Mouse (Mus musculus) hindbrain, embryonic 14.5 days (tissue): ENCODE measurements around the gene Gm28557. TPM values are rescaled to one million over a fixed set of nuclear protein-coding genes. Genes with fewer than 3 reads are reported as not detected.
A peak's percentile ranks its signal among the peaks of the same experiment; 100 is the strongest.
"Not testable (repeated sequence)": the region's sequence is repeated elsewhere in the genome, so short reads cannot be mapped to it uniquely, and the experiment has no call there.

Experiments used
- ATAC-seq: fragments of 200-750 bp; cut with Nextera tagmentation; 2 replicates; pipeline ENCODE4 v1.8.0; 2017; ENCODE audit warnings: moderate number of reproducible peaks, mild to moderate bottlenecking, moderate TSS enrichment, moderate library complexity; ENCODE audit not compliant: low FRiP score
- DNase-seq: peaks from one replicate; pipeline ENCODE4 v3.0.0-alpha.2; 2015; ENCODE audit warnings: low spot score
- H3K27ac ChIP-seq: fragments of 300-500 bp; sonication (generic); 2 replicates; pipeline ENCODE4 v1.5.1; 2014; ENCODE audit warnings: mild to moderate bottlenecking, moderate library complexity
- H3K27me3 ChIP-seq: fragments of 300-500 bp; sonication (generic); 2 replicates; pipeline ENCODE4 v1.6.1; 2014; ENCODE audit warnings: mild to moderate bottlenecking, low read length, mixed read lengths; ENCODE audit not compliant: control insufficient read depth, insufficient read depth
- H3K36me3 ChIP-seq: fragments of 300-500 bp; sonication (generic); replicated peaks from 2 replicates; pipeline ENCODE4 v1.6.1; 2014; ENCODE audit not compliant: control insufficient read depth, insufficient read depth
- H3K4me1 ChIP-seq: fragments of 300-500 bp; sonication (generic); replicated peaks from 2 replicates; pipeline ENCODE4 v1.6.1; 2014; ENCODE audit warnings: antibody characterized with exemption, low read length, mixed read lengths; ENCODE audit not compliant: control insufficient read depth, insufficient read depth
- H3K4me2 ChIP-seq: fragments of 300-500 bp; sonication (generic); replicated peaks from 2 replicates; pipeline ENCODE4 v1.6.1; 2014; ENCODE audit warnings: mild to moderate bottlenecking, moderate library complexity
- H3K4me3 ChIP-seq: fragments of 300-500 bp; sonication (generic); replicated peaks from 2 replicates; pipeline ENCODE4 v1.5.1; 2014; ENCODE audit warnings: mild to moderate bottlenecking, low read length
- H3K9ac ChIP-seq: fragments of 300-500 bp; sonication (generic); 2 replicates; pipeline ENCODE4 v1.6.1; 2014
- H3K9me3 ChIP-seq: fragments of 300-500 bp; sonication (generic); 2 replicates; pipeline ENCODE4 v1.6.1; 2016; ENCODE audit warnings: low read length; ENCODE audit not compliant: control insufficient read depth
- WGBS: fragments of 180-500 bp; shearing (Covaris S2); extraction: QIAGEN DNeasy Blood & Tissue Kit; methylation state at CpG from one replicate; pipeline ENCODE4 v1.1.7; 2014; 5-methylcytosine and 5-hydroxymethylcytosine counted together
- polyA plus RNA-seq: library from polyadenylated mRNA; unstranded; fragments of >200 nt; fragmentation: Nextera tagmentation; extraction: Ambion mirVana; gene quantifications from 2 replicates; pipeline ENCODE4 v1.2.1, GENCODE M21; 2014

Gene Gm28557
- 1.8 and 2.4 TPM in 2 replicates for polyA plus RNA-seq

DNA sequence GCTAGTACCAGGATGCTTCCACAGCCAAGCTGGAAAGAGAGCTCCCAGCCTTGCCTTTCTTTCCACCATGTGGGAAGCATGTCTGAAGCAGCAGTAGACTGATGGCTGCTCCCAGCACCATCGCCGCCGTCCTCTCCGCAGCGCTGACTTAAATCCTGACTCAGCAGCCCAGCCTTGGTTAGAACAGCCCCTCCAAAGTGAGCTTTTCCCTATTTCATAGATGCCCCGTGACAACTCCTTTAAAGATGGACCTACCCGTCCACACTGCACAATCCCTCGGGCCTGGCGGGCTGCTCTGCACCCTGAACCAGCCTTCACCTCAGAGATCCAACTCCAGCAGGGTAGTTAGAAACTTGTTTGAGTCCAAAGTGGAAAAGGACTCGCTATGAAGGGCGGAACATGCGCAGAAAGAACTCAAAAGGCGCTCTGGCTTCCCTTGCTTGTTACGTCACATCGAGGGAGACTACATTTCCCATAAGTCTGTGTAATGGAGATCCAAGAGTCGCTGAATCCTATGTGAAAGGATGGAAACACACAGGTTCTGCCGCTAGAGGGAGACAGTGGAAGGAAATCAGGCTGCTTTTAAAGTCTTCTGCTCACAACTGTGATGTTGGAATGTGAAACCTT lies at the start of gene Gm28557:
TSS of gene Gm28557 (minus strand) at position 411 of the 627 bp plus-strand sequence.
- DNase-seq (peak; percentile 97), ATAC-seq (peak; percentile 98)
- no peaks in the 10 kb centered on the region for H3K9me3 ChIP-seq
- no peaks in the 10 kb centered on the region for H3K27me3 ChIP-seq
- H3K27ac ChIP-seq: peak within 1 kb of the TSS; percentile 65
- H3K4me3 ChIP-seq: peak within 1 kb of the TSS; percentile 48
- H3K4me1 ChIP-seq: peaks cover 7% of the 10 kb centered on the region
- no peaks in the 10 kb centered on the region for H3K36me3 ChIP-seq
- peak within 1 kb of the TSS; percentile 63 for H3K9ac ChIP-seq
- H3K4me2 ChIP-seq: peak within 1 kb of the TSS; percentile 68
- under 1% methylated on average over 17 of the region's 17 CpGs for WGBS

DNA sequence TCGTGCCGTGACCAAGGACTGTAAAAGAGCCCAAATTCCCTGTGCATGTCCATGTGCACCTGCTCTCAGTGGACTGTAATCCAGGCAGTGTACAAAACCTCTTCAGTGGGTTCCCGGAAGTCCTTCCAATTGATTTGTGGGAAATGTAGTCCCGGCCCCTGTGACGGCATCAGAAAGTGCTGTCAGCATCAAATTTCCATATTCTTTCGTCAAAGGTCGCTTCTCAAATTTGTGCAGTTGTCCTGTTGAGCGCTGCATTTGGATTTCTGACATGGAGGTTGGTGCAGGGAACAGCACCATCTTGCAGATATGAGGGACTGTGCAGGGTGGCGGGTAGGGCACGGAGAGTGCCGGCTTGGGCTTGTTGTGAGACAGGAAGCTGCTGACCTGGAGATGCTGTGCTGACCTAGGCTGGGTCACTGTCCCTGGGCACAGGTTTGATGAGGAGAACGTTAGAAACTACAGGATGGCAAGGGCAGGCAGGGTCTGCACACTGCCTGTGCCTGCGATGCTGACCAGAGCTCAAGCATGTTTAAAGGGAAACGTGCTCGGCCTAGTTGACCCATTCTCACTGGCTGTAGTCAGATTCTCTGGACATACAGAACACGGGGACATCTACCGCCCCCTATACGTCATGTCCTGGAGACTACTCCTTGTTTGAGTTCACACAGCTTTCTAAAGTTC lies 19.8 kb upstream of the Gm28557 start:
- no peaks in the 10 kb centered on the region for H3K36me3 ChIP-seq
- peak overlapping the region; percentile 73 for H3K9ac ChIP-seq
- peak overlapping the region; percentile 71 for H3K27ac ChIP-seq
- no peaks in the 10 kb centered on the region for H3K9me3 ChIP-seq
- 1% methylated on average over 18 of the region's 18 CpGs for WGBS
- DNase-seq (peak; percentile 94), ATAC-seq (peak; percentile 97)
- no peaks in the 10 kb centered on the region for H3K27me3 ChIP-seq
- peak overlapping the region; percentile 70 for H3K4me3 ChIP-seq
- 0 out of 2 replicates have a peak, but pooled peaks cover 6% of the 10 kb centered on the region for H3K4me1 ChIP-seq
- H3K4me2 ChIP-seq: peak overlapping the region; percentile 63

- H3K4me1 ChIP-seq, H3K9me3 ChIP-seq, DNase-seq, H3K36me3 ChIP-seq, H3K27me3 ChIP-seq: not testable (repeated sequence)
- Histone ChIP-seq H3K9ac (peak overlapping the region; percentile 73; the same call in 1 of the 2 replicates), H3K4me3 (peak overlapping the region; percentile 70), H3K27ac (0 out of 2 replicates have a peak overlapping the region, but pooled peaks have one; percentile 34), H3K4me2 (peak overlapping the region; percentile 63)
- ATAC-seq: peak; percentile 28; the same call in 1 of the 2 replicates
- WGBS: 79% methylated on average over 10 of the region's 10 CpGs
These were observed 19.1 kb upstream of the Gm28557 start for GRCm38 (mm10) chr13:67127507-67127906.

DNA sequence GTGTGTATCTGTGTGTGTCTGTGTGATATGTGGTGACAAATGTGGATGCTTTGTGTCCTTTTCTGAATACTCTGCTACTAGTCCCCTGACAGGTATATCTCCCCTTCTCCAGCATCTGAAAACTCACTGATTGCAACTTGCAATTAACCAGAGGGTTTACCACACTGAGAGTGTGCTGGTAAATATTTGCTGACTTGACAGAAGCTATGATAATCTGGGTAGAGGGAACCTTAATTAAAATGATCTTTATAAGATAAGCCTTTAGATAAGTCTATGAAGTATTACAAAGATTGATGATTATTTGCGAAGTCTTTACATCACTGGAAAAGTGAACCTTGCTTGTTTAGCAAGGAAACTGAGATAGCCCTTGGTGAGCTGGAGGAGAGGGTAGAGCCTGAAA lies 16.1 kb upstream of the Gm28557 start:
- no peak for ATAC-seq

DNA sequence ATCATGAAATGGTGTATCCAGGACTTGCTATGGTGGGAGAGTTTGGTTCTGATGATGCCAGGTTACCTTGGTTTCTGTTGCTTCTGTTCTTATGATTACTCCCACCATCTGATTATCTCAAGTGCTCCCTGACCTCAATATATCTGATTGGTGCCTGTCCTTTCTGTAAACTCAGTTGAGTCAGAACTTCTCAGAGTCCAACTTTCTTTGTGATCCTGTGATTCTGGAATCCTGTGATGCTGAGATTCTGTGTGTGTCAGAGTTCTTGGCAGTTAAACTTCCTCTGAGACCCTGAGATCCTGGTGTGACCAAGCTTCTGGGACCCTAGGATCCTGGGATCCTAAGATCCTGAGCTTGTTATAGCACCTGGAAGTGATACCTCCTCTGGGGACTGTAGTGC lies 13.0 kb upstream of the Gm28557 start, which contains the start of gene Zfp759:
TSS of gene Zfp759 (plus strand) at position 301 of the 400 bp plus-strand sequence.
- not testable (repeated sequence) for H3K4me3 ChIP-seq, H3K27ac ChIP-seq, DNase-seq, H3K36me3 ChIP-seq, H3K27me3 ChIP-seq, H3K9ac ChIP-seq, H3K9me3 ChIP-seq, H3K4me1 ChIP-seq, H3K4me2 ChIP-seq, ATAC-seq

More for the DNA sequence above, 16.1 kb upstream of the Gm28557 start:
- no peaks in the 10 kb centered on the region for H3K36me3 ChIP-seq
- H3K4me3 ChIP-seq: no peak overlapping the region
- no peak for DNase-seq
- H3K9me3 ChIP-seq: no peaks in the 10 kb centered on the region
- no peak overlapping the region for H3K9ac ChIP-seq
- no peak overlapping the region for H3K27ac ChIP-seq
- 95% methylated on average over 1 of the region's 1 CpGs for WGBS
- no peak overlapping the region for H3K4me2 ChIP-seq
- H3K27me3 ChIP-seq: no peaks in the 10 kb centered on the region
- H3K4me1 ChIP-seq: 0 out of 2 replicates have a peak, but pooled peaks cover 6% of the 10 kb centered on the region

DNA sequence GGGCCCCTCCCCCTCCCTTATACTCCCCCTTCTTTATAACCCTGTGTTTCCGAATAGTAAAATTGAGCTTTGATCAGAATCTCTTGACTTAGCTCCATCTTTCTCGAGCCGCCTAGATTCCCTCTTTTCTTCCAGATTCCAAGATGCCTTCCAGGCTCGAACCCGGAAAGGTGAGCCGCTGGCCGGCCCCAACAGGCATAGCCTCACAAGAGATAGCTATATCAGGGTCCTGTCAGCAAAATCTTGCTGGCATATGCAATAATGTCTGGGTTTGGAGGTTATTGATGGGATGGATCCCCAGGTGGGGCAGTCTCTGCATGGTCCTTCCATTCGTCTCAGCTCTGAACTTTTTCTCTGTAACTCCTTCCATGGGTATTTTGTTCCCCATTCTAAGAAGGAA lies 7.8 kb upstream of the Gm28557 start, which contains the start of gene Rslcan18:
TSS of gene Rslcan18 (minus strand) at position 101 of the 400 bp plus-strand sequence.
- not testable (repeated sequence) for DNase-seq, H3K4me1 ChIP-seq, H3K9ac ChIP-seq, H3K27me3 ChIP-seq, H3K36me3 ChIP-seq, H3K27ac ChIP-seq, H3K4me2 ChIP-seq, ATAC-seq, H3K4me3 ChIP-seq, H3K9me3 ChIP-seq
- 96% methylated on average over 8 of the region's 8 CpGs for WGBS

DNA sequence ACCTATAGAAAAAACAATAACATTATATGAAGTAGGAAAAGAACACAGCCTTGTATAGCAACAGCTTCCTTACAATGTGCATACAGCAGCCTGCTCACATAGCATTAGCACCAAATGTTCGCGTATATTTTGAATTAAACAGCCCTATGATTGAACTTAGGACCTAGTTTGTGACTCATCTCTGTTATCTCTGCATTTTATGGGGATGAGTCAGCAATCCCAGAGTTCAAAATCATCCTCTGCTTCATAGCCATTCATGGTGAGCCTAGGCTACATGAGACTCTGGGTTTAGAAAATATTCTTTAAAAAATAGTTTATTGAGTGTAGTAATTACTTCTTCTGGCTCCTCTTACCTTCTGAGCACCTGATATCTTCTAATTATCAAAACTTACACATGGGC lies 4.9 kb upstream of the Gm28557 start:
- WGBS: 91% methylated on average over 2 of the region's 2 CpGs
- H3K9ac ChIP-seq: no peak overlapping the region

DNA sequence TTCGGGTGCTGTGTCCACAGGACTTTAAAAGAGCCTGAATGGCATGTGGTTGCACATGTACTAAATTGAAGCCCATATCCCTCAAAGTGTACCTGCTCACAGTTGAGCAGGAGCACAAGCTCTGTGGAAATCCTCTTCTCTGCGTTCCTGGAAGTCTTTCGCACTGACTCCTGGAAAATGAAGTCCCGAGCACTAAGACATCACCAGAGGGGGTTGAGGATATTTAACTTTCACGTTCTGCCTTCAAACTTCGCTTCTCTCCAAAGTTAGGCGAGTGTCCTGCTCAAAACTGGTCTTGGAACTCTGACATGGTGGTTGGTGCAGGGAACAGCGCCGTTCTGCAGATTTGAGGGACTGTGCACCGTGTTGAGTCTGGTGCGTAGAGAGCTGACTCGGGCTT lies 3.7 kb upstream of the Gm28557 start:
- Histone ChIP-seq H3K4me1 (peaks cover 7% of the 10 kb centered on the region), H3K27me3 (no peaks in the 10 kb centered on the region), H3K27ac (no peak overlapping the region), H3K36me3 (no peaks in the 10 kb centered on the region), H3K9me3 (no peaks in the 10 kb centered on the region), H3K9ac (no peak overlapping the region), H3K4me3 (no peak overlapping the region), H3K4me2 (no peak overlapping the region)
- DNase-seq (no peak), ATAC-seq (no peak)
- 81% methylated on average over 12 of the region's 12 CpGs for WGBS

More for the DNA sequence above, 4.9 kb upstream of the Gm28557 start:
- H3K27me3 ChIP-seq: no peaks in the 10 kb centered on the region
- no peak for DNase-seq
- no peak overlapping the region for H3K4me2 ChIP-seq
- no peaks in the 10 kb centered on the region for H3K4me1 ChIP-seq
- no peak for ATAC-seq
- no peak overlapping the region for H3K4me3 ChIP-seq
- H3K36me3 ChIP-seq: no peaks in the 10 kb centered on the region
- no peak overlapping the region for H3K27ac ChIP-seq
- H3K9me3 ChIP-seq: no peaks in the 10 kb centered on the region

- DNase-seq: no peak
These were observed 410 bp upstream of the Gm28557 start for GRCm38 (mm10) chr13:67108821-67109206.

More at GRCm38 (mm10) chr13:67108821-67109206, 410 bp upstream of the Gm28557 start:
- peak; percentile 78 for ATAC-seq
- peak overlapping the region; percentile 65 for H3K27ac ChIP-seq
- peak overlapping the region; percentile 48 for H3K4me3 ChIP-seq
- peak overlapping the region; percentile 40; the same call in 1 of the 2 replicates for H3K9ac ChIP-seq
- H3K4me2 ChIP-seq: peak overlapping the region; percentile 68
- no peaks in the 10 kb centered on the region for H3K36me3 ChIP-seq
- H3K9me3 ChIP-seq: no peaks in the 10 kb centered on the region
- no peaks in the 10 kb centered on the region for H3K27me3 ChIP-seq
- peaks cover 7% of the 10 kb centered on the region for H3K4me1 ChIP-seq
- WGBS: 6% methylated on average over 9 of the region's 9 CpGs
